ENCODE assay signal across 19 mouse cellular contexts in genomic region chr17:29358928-29359327, GRCm38 (mm10). TPM values are rescaled to one million over a fixed set of nuclear protein-coding genes. Genes with fewer than 3 reads are reported as not detected.
A peak's percentile ranks its signal among the peaks of the same experiment; 100 is the strongest.
DNase-seq lines count a peak whose midpoint lies in the region; ATAC-seq lines count a peak whose summit lies in the region.
"Had no signal": no experiment of that assay in that cellular context is flagged by ENCODE, and none has a peak within 500 bp of the region (broad histone marks: within the 10 kb centered on the region; RNA-seq: fewer than 3 reads in every experiment).

No protein-coding gene starts in this region.

- no peaks in the 10 kb centered on the region for H3K27me3 ChIP-seq in hindbrain, embryonic 10.5 days (ENCODE audit: insufficient read depth, poor library complexity, severe bottlenecking)
- H3K27me3 ChIP-seq in hindbrain, embryonic 16.5 days (replicated peaks; ENCODE audit: control insufficient read depth, insufficient read depth, low read length): no peaks in the 10 kb centered on the region; the same call in 1 of the 2 replicates
- H3K27me3 ChIP-seq in midbrain, embryonic 12.5 days: no peaks in the 10 kb centered on the region
- no peaks in the 10 kb centered on the region for H3K27me3 ChIP-seq in midbrain, embryonic 14.5 days (ENCODE audit: control insufficient read depth, insufficient read depth, low read length)
- H3K27me3 ChIP-seq: forebrain, embryonic 15.5 days; heart, embryonic 12.5 days; hindbrain, embryonic 12.5 days had no signal

- H3K9ac ChIP-seq in hindbrain, embryonic 16.5 days (ENCODE audit: low read depth, low read length): no peak overlapping the region
- no peak overlapping the region for H3K9ac ChIP-seq in midbrain, embryonic 12.5 days (replicated peaks)
- no peak overlapping the region for H3K9ac ChIP-seq in midbrain, embryonic 14.5 days (replicated peaks; ENCODE audit: low read length)
- H3K9ac ChIP-seq: forebrain, embryonic 15.5 days; heart, embryonic 12.5 days; hindbrain, embryonic 12.5 days had no signal

- H3K36me3 ChIP-seq in hindbrain, embryonic 10.5 days: no peaks in the 10 kb centered on the region
- no peaks in the 10 kb centered on the region for H3K36me3 ChIP-seq in hindbrain, embryonic 16.5 days (ENCODE audit: control insufficient read depth, insufficient read depth, low read length)
- H3K36me3 ChIP-seq in midbrain, embryonic 12.5 days: no peaks in the 10 kb centered on the region
- H3K36me3 ChIP-seq in midbrain, embryonic 14.5 days (ENCODE audit: control insufficient read depth, insufficient read depth, low read length): no peaks in the 10 kb centered on the region
- H3K36me3 ChIP-seq: embryonic facial prominence, embryonic 10.5 days; forebrain, embryonic 15.5 days; G1E; heart, embryonic 12.5 days; hindbrain, embryonic 12.5 days had no signal

- no peak for ATAC-seq in hindbrain, embryonic 16.5 days
- no peak for ATAC-seq in midbrain, embryonic 12.5 days (ENCODE audit: low FRiP score, low read depth)
- no peak for ATAC-seq in midbrain, embryonic 14.5 days (ENCODE audit: low FRiP score, low TSS enrichment)
- ATAC-seq: CD4-positive, CD25-positive, alpha-beta regulatory T cell, adult 4 months; forebrain, embryonic 15.5 days; intestine, embryonic 16.5 days had no signal

- DNase-seq in cerebellum, adult 9-11 months: peak; percentile 12
- no peak for DNase-seq in cerebellum, adult 8-10 months
- DNase-seq in hindbrain, embryonic 10.5 days (ENCODE audit: low spot score): no peak
- no peak for DNase-seq in midbrain, embryonic 14.5 days
- peak; percentile 65 for DNase-seq in brain, adult 2 months (ENCODE audit: low read depth, low spot score)
- DNase-seq: adrenal gland, adult 8-10 months; B cell, adult 2 months; cerebellum, adult 11-12 months; gastrocnemius, postnatal 14 days; heart, postnatal 36 days had no signal

- H3K9me3 ChIP-seq in hindbrain, embryonic 10.5 days: no peaks in the 10 kb centered on the region
- H3K9me3 ChIP-seq in hindbrain, embryonic 16.5 days (ENCODE audit: control insufficient read depth, low read length): no peaks in the 10 kb centered on the region
- H3K9me3 ChIP-seq in midbrain, embryonic 12.5 days: no peaks in the 10 kb centered on the region
- H3K9me3 ChIP-seq in midbrain, embryonic 14.5 days (ENCODE audit: control insufficient read depth, low read length): no peaks in the 10 kb centered on the region
- H3K9me3 ChIP-seq: embryonic facial prominence, embryonic 10.5 days; forebrain, embryonic 15.5 days; G1E; heart, embryonic 12.5 days; hindbrain, embryonic 12.5 days had no signal

- peak overlapping the region; percentile 47 for H3K27ac ChIP-seq in hindbrain, embryonic 10.5 days
- no peak overlapping the region for H3K27ac ChIP-seq in hindbrain, embryonic 16.5 days (ENCODE audit: low read depth, low read length)
- peak overlapping the region; percentile 26 for H3K27ac ChIP-seq in midbrain, embryonic 12.5 days (replicated peaks)
- H3K27ac ChIP-seq in midbrain, embryonic 14.5 days (replicated peaks; ENCODE audit: low read depth, low read length): no peak overlapping the region
- H3K27ac ChIP-seq: embryonic facial prominence, embryonic 10.5 days; forebrain, embryonic 15.5 days; hindbrain, embryonic 12.5 days had no signal

- 67% methylated on average over 3 of the region's 3 CpGs for WGBS in hindbrain, embryonic 10.5 days
- WGBS in hindbrain, embryonic 16.5 days: 61% methylated on average over 3 of the region's 3 CpGs
- 53% methylated on average over 3 of the region's 3 CpGs for WGBS in midbrain, embryonic 12.5 days
- WGBS in midbrain, embryonic 14.5 days: 59% methylated on average over 3 of the region's 3 CpGs

- H3K4me1 ChIP-seq in hindbrain, embryonic 10.5 days (replicated peaks): peaks cover 55% of the 10 kb centered on the region
- peaks cover 24% of the 10 kb centered on the region for H3K4me1 ChIP-seq in hindbrain, embryonic 16.5 days (ENCODE audit: control insufficient read depth, insufficient read depth, low read depth, low read length)
- H3K4me1 ChIP-seq in midbrain, embryonic 12.5 days: peaks cover 33% of the 10 kb centered on the region
- peaks cover 30% of the 10 kb centered on the region for H3K4me1 ChIP-seq in midbrain, embryonic 14.5 days (ENCODE audit: control insufficient read depth, insufficient read depth, low read length)

- H3K4me2 ChIP-seq in hindbrain, embryonic 16.5 days (ENCODE audit: low read length): no peak overlapping the region
- H3K4me2 ChIP-seq in midbrain, embryonic 12.5 days (replicated peaks): no peak overlapping the region
- no peak overlapping the region for H3K4me2 ChIP-seq in midbrain, embryonic 14.5 days (ENCODE audit: low read length)
- H3K4me2 ChIP-seq: forebrain, embryonic 15.5 days; heart, embryonic 12.5 days; hindbrain, embryonic 12.5 days had no signal

- no peak overlapping the region for H3K4me3 ChIP-seq in hindbrain, embryonic 10.5 days
- H3K4me3 ChIP-seq in hindbrain, embryonic 16.5 days (ENCODE audit: low read length): no peak overlapping the region
- H3K4me3 ChIP-seq in midbrain, embryonic 12.5 days: no peak overlapping the region
- H3K4me3 ChIP-seq in midbrain, embryonic 14.5 days (replicated peaks; ENCODE audit: low read depth, low read length): no peak overlapping the region
- H3K4me3 ChIP-seq: embryonic facial prominence, embryonic 10.5 days; forebrain, embryonic 15.5 days; heart, embryonic 12.5 days; hindbrain, embryonic 12.5 days had no signal

RNA-seq across cellular contexts. Expression of gene Fgd2, which starts 1.8 kb away (rescaled TPM):
- 5.9 and 7.5 TPM in 2 replicates for polyA plus RNA-seq in hindbrain, embryonic 10.5 days (2016; fragmentation: Nextera tagmentation; extraction: Ambion mirVana)
- polyA plus RNA-seq in hindbrain, embryonic 16.5 days (2015; fragmentation: Nextera tagmentation; extraction: Ambion mirVana): 6.5 and 9.1 TPM in 2 replicates
- 3.6 and 5.3 TPM in 2 replicates for polyA plus RNA-seq in midbrain, embryonic 12.5 days (2016; fragmentation: Nextera tagmentation; extraction: Ambion mirVana)
- polyA plus RNA-seq in midbrain, embryonic 14.5 days (2014; fragmentation: Nextera tagmentation; extraction: Ambion mirVana): 4.4 and 4.9 TPM in 2 replicates

RNA-seq across cellular contexts. Expression of gene Mtch1, which starts 11.2 kb away (rescaled TPM):
- 338 and 391 TPM in 2 replicates for polyA plus RNA-seq in hindbrain, embryonic 10.5 days (2016; fragmentation: Nextera tagmentation; extraction: Ambion mirVana)
- polyA plus RNA-seq in hindbrain, embryonic 16.5 days (2015; fragmentation: Nextera tagmentation; extraction: Ambion mirVana): 328 and 463 TPM in 2 replicates
- 407 and 436 TPM in 2 replicates for polyA plus RNA-seq in midbrain, embryonic 12.5 days (2016; fragmentation: Nextera tagmentation; extraction: Ambion mirVana)
- polyA plus RNA-seq in midbrain, embryonic 14.5 days (2014; fragmentation: Nextera tagmentation; extraction: Ambion mirVana): 533 and 550 TPM in 2 replicates

RNA-seq across cellular contexts. Expression of gene Pi16, which starts 41.4 kb away (rescaled TPM):
- 0.71 and 1.1 TPM in 2 replicates for polyA plus RNA-seq in hindbrain, embryonic 10.5 days (2016; fragmentation: Nextera tagmentation; extraction: Ambion mirVana)
- polyA plus RNA-seq in hindbrain, embryonic 16.5 days (2015; fragmentation: Nextera tagmentation; extraction: Ambion mirVana): 2.0 and 2.4 TPM in 2 replicates
- polyA plus RNA-seq in midbrain, embryonic 12.5 days (2016; fragmentation: Nextera tagmentation; extraction: Ambion mirVana): 1.3 and 2.0 TPM in 2 replicates
- polyA plus RNA-seq in midbrain, embryonic 14.5 days (2014; fragmentation: Nextera tagmentation; extraction: Ambion mirVana): 1.3 and 2.8 TPM in 2 replicates

Comparison
In these comparisons a context has a peak if more than half of its experiments do, and no peak if none do; other contexts are left out.
1. DNase-seq: peak in cerebellum, adult 9-11 months (single experiment) and brain, adult 2 months (single experiment); none in cerebellum, adult 8-10 months (single experiment), hindbrain, embryonic 10.5 days (single experiment) and midbrain, embryonic 14.5 days (single experiment).
2. H3K27ac ChIP-seq: peak in hindbrain, embryonic 10.5 days (single experiment) and midbrain, embryonic 12.5 days (single experiment); none in hindbrain, embryonic 16.5 days (single experiment) and midbrain, embryonic 14.5 days (single experiment).